Mouse (Mus musculus) embryo, embryonic 11 days (tissue): ENCODE results near the gene Sppl2c.
A peak's percentile ranks its signal among the peaks of the same experiment; 100 is the strongest.

Experiments used
- DNase-seq: peaks from one replicate; pipeline ENCODE4 v3.0.0-alpha.2; 2015

The Sppl2c gene

DNA sequence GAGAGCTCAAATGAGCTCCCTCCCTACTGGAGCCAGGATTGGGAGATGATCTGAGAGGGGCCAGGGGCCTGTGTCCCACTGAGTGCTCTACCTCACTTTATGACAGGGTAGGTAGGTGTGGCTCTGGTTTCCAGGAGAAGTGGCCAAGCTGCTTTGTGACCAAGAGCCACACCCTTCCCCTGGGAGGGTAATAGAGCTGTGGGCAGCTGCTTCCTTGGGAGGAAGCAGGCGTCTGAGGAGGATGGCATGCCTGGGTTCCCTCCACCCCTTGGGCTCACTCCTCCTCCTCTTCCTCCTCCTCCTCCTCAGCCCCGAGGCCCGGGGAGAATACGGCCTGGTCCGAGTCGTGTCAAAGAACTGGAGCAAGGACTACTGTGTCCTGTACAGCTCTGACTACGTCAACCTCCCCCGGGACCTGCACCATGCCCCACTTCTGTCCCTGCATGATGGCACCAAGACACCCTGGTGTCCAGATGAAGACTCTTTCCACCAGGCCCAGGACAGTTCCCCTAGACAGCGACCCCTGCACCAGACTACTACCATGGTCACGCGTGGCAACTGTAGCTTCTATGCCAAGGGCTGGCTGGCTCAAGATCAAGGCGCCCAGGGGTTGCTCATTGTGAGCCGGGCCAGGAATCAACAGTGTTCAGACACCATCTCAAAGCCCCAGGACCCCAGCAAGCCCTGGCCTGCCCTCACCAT lies at the start of gene Sppl2c:
Gene Sppl2c, plus strand, starts transcription at position 193 of the 702 bp plus-strand sequence.
- DNase-seq, result no peak

DNA sequence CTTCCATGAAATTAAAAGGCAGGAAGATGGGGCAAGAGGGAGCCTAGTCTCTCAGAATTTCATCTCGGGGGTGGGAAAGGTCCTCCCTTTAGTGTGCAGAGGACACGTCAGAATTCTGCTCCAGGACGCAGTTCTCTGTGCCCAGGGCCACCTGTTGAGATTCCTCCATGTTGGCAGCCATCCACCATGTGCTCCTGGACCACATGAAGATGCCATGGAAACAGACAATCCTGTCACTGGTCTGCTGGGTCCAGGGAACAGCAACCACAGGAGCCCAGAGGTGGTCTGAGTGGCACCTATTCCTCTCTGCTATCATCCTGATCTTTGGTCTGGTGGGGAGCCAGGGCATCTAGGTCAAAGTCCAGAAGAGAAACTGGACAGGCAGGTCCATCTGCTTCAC lies 47.2 kb upstream of the Sppl2c start:
- no peak for DNase-seq

DNA sequence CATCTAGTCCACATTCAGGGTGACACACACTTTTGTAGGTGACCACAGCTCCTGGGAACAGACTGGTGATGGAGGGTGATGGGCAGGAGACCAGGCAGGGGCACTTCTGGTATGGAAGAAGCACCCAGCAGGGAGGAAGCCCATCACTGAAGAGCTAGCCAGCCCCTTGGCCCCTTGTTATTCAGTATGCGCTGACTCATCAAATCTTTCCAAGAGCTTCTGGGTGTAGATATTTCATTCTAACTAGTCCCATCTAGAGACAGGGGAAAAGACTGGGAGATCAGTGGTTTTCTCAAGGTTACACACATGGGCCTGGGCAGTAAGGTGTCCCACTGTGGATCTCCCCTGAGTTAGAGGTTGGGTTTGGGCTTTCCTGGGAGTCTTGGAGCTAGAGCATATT lies 41.2 kb upstream of the Sppl2c start:
- no peak for DNase-seq

DNA sequence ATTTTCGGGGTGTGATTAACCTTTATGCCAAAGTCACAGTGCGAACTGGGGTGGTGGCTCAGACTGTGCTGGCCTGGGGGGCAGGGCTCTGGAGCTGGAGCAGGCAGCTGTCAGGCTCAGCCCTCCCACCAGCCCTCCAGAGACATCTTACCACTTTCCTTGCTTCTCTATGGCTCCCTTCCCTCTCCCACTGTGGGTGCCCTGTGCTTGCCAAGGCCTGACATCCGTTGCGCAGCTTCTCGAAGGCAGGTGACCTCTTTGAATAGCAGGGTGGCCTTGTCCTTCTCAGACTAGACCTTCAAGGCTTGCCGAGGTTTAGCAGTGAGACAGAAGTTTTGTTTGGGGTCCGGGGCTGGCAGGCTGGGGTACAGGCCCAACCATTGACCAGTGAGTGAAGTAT lies 37.3 kb upstream of the Sppl2c start:
- DNase-seq, result no peak

DNA sequence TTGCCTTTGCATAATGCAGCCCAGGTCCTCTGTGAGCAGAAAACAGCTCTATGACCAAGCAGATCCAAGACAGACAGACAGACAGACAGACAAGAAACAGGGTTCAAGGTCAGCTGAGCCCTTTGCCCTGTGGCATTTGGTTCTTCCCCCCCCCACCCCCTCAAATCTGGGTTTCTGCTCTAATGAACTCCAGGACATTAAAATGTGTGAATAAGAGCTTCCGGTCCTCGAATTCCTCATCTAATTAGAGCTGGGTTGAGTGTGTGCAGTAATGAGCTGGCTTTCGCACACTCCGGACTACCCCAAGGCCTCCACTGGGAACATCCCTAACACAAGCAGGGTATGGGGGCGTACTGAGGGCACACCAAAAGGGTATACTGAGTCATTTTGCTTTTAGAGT lies 35.2 kb upstream of the Sppl2c start:
- DNase-seq, result no peak

DNA sequence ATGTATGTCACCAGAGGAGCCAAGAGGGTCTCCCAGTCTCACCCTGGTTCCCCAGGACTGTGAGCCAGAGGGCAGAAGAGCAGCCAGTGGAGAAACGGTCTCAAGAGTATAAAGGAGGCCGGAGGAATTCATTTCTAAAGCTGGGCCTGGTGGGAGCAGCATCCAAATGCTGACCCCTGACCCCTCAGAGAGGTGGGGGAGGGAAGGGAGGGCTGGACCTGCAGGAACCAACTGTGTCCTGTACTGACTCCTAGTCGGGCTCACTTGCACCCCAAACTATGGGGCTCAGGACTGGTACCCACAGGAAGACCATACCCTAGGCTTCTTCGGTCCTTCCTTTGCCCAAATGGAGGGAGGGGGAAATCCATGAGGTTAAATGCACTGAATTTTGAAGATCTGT lies 31.8 kb upstream of the Sppl2c start:
- DNase-seq, result no peak

DNA sequence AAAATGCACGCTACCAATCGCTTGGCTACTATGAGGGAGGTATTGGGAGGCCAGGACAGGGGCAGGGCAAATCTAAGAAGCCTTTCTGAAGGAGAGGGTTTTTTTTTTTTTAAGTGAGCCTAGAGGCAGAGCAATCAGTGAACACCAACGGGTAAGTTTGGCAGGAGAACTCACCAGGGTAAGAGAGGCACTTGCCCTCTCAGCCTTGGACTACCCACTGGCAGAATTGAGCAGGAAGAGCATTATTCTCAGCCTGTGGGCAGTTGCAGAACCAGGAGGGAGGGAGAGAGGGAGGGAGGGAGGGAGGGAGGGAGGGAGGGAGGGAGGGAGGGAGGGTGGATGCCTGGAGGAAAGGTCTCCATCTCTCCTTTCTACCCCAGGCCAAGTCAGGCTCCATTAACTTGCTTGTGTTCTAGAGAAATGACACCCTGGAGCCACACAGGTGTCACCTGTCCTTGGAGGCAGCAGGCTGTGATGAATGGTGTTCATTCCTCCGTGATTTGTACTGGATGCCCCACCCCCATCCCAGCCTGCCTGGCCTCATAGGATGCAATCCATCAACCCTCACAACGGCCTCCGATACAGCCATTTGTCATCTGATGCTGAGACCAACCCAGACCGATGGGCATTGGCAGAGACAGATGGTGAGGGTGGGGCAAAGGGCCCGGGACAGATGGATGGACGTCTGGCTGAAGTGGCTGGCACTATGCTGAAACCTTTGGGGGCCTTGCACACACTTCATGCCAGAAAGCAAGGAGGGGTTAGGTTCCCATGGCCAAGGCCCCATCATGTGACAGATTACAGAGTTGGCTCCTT lies 31.1 kb upstream of the Sppl2c start:
- peak; percentile 30 for DNase-seq

DNA sequence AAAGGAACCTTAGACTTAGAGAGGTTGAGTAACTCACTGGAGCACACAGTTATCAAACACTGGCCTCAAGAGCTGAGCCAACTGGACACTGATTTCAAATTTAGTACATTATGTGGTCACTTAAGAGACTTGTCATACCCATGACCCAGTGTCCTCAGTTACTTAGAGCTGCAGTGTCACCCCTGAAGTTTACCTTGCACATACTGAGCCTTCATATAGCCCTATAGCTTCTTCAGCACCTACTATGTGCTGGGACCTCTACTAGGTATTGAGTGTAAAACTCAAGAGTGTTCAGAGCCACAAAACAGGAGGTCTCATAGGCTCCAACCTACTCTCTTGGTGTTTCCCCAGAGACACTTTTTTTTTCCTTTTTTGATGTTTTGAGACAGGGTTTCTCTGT lies 30.2 kb upstream of the Sppl2c start:
- DNase-seq, result no peak

DNA sequence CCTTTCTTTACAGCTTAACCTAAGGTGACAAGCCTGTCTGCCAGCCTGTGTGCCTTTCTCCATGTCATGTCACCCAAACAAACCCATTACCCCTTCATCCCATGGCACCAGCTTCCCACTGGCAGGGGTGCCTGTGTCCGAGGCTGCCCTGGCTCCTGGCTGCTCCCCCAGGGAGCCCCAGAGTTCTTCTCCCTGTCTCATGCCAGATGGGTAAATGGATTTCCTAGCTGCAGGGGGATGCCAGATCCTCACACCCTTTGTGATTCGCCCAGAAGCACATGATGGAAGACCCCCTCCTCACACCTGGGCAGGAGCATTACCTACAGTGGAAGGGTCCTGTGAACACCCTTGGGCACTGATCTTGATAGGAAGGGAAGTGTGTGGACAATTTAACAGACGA lies 29.7 kb upstream of the Sppl2c start:
- DNase-seq, result no peak

DNA sequence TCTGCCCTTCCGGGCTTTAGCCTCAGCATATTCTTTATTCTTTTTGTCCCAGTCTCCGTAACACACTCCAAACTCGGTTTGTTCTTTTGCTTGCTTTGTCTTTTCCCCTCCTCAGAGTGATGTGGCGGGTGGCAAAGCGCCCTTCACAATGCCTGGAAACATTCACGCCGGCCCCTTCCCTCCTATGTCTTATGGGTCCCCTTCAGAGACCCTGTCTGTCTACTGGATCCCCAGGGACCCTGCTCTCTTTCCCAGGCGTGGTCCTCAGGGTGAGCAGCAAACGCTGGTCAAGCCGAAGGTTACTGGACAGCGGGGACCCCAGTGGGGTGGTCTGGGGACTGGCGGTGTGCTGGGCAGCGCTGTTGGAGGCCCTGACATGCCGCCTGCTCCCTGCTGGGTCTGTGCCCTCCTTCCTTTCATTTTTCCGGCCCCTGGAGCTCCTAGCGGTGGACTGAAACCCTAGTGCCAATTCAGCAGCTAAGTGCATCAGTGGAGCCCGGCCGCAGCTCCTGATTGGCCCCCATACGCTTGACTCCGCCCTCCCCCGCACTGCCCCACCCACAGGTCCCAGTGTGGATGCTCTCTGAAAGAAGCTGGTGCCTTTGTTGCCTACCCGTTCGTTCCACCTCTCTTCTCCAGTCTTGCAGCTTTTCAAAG lies 28.4 kb upstream of the Sppl2c start:
- peak; percentile 91 for DNase-seq

DNA sequence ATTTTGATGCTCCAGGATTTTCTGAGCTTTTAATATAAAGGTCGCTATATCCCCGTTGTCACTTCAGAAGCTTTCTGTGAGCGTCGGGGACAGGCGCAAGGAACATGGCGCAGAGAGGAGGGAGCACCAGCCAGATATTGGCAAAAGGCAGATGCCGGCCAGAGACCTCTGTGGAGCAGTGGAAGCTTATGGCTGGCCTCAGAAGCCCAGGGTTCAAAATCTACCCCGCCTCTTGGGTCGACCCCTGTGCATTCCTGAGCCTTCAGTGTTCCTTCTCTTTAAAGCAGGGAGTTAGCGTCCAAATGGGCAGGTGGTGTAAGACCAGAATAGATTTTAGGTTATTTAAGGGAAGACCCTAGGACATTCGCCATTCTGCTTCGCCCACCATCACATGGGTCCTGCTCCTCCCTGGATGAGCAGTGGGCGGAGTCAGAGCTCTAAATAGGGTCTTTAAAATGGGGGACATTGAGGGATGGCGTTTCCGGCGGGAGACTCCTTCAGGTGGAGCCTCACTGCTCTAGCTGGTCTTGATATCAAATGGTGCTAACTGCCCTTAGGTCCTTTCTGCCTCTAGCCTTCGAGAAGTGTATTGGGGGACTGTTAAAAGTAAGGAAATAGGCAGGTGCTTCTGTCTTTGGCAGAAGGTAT lies 27.7 kb upstream of the Sppl2c start:
- peak; percentile 31 for DNase-seq

DNA sequence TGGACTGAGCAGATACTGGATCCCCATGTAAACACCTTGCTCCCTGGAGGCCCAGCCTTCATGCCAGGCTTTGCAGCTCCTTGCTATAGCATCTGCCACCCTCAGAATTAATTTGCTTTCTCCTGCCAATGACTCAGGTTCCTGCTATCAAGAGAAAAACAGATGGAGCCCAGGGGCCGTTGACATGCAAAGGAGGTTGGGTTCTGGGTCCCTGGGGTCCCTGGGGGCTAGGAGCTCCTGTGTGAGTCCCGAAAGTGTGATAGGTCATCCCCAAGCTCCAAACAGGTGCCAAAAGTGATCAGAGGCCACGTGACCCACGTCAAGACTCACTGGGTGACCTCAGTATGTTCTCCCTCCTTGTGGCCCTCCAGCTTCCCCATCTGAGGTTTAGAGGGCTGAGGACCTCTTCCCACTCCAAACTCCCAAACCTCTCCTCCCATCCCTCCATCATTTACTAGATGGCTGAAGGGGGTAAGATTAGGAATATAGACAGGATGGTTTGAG lies 26.3 kb upstream of the Sppl2c start:
- DNase-seq, result no peak

DNA sequence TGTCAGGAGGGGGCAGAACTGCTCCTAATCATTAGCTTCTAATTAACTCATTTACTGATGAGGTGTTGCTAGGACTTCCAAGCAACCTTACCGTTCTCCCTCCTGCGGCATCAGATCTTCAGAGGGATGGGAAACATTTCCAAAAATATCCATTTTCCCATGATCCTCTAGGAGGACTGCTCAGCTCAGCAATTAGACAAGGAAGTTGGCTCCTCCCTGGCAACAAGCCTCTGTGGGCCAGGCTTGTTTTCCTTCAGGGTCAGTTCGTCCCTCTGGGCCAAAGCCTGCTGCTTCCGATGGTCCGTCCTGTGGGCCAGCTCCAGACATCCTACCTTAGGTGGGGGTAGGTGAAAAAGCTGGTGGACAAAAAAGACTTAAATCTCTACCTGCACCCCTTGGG lies 25.0 kb upstream of the Sppl2c start:
- no peak for DNase-seq

DNA sequence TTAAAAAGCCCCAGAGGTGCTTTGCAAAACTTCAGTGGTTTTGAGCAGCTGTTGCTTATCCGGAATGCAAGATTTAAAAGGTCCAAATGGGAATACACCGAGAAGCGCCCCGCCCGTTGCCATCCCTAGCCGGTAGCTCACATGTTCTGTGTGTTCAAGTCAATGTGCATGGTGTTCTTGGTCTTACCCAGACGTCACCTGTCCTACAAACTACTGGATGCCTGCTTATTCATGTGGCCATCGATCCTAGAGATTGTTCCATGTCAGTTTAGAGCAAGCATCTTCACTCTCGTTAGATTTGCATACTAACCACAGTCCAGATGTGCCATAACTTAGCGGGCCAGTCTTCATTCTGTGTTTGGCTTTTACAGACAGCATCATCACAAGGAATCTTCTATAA lies 21.9 kb upstream of the Sppl2c start:
- no peak for DNase-seq

DNA sequence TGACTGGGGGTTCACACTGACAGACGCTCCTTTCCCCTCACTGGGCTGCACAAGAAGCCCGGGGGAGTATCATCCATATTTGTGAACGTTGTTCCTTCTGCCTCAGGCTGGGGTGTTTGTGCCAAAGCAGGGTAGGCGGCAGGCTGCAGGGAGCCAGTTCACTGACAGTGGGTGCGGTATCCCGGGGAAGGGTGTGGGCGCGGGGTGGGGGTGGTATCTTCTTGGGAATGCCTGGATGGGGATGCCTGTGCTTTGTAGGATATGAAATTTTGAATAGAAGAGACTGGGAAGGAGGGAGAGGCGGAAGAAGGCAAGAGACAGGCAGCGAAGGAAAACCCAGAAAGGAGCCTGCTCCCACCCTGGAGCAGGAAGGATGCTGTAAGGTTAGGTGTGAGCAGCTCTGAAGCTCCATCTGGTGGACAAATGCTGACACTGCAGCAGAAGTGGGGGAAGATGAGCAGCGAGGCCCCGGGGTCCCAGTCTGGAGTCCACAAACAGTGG lies 14.8 kb upstream of the Sppl2c start:
- DNase-seq, result peak; percentile 74

DNA sequence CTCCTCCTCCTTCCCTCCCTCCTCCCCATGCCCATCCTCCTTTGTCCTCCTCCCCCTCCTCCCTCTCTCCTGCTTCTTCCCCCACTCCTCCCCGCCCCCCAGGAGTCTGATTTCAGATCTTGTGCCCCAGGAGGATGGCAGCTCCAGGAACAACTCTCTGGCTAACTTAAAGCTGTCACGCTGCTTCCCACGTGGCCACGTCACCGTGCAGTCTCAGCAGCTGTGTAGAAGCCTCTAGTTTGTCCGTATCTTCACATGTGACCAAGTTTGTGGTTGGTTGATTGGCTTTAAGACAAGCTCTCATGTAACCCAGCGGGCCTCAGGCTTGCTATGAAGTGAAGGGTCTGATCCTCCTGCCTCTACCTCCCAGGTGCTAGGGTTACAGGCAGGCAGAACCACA lies 7.2 kb upstream of the Sppl2c start:
- peak; percentile 31 for DNase-seq

DNA sequence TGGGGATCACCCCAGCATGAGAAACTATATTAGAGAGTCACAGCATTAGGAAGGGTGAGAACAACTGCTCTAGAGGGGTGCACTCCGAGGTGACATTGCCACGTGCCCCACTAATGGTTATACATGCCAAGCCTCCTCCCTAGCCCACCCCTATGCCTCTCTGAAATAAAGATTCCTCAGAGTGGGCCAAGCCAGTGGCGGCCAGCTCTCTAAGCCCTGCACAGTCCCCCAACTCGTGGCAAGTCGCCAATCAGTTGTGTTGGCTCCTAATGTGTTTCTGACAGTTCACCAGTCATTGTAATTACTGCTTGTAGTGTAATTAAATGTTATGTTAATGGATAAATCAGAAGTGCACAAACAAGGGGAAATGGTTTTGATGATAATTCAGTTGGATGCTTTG lies 6.3 kb upstream of the Sppl2c start:
- no peak for DNase-seq

DNA sequence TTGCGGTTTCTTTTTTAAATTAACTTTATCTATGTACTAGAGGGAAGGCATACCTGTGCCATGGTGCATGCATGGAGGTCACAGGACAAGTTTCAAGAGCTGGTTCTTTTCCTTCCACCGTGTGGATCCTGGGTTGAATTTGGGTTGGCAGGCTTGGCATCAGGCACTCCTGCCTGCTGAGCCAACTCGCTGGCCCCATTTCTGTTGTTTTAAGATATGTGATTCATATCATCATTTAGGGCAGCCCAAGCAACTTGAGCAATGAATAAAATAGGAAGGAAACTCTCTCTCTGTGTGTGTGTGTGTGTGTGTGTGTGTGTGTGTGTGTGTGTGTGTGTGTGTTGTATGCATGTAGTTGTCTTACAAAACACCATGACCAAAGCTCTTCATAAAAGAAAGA lies 4.0 kb upstream of the Sppl2c start:
- DNase-seq, result no peak

DNA sequence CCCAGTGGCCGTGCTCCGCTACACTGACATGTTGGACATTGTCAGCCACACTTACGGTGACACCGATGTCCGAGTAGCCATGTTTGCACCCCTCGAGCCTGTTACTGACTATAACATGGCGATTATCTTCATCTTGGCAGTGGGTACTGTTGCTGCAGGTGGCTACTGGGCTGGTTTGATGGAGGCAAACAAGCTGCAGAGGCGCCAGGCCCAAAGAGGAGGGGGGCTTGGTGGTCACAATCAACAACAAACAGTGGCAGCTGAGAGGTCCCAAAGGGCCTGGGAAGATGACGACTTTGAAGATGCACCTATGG lies 667 bp downstream of the Sppl2c start:
- DNase-seq, result no peak

DNA sequence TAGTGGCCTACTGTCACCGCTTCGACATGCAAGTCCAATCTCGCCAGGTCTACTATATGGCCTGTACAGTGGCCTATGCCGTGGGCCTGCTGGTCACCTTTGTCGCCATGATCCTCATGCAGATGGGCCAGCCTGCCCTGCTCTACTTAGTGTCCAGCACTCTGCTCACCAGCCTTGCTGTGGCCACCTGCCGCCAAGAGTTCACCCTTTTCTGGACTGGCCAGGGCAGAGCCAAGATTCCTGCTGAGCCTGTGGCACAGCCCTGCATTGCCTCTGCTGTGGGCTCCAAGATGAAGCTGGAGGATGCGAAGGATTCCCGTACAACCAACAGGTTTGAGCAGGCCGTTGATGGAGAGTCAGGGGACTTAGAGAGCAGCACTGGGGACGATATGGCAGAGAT lies 1.6 kb downstream of the Sppl2c start:
- DNase-seq, result no peak

DNA sequence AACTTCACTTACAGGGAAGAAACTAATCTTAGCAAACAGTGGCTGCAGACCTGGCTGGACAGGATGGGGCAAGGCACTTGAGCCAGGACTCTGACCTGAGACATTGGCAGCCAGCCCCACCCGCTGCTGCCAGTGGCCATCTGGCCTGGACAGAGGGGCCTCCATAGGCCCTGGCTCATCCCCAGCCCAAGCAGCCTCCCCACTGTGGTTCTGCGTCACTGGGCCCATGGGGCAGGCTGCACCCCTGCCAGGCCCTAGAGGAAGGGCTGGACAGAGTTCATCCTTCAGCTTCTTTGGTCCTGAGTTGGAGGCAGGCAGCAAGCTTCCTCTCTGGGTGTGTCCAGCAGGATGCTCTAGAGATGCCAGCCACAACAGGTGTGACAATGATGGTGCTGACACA lies 3.9 kb downstream of the Sppl2c start:
- no peak for DNase-seq

DNA sequence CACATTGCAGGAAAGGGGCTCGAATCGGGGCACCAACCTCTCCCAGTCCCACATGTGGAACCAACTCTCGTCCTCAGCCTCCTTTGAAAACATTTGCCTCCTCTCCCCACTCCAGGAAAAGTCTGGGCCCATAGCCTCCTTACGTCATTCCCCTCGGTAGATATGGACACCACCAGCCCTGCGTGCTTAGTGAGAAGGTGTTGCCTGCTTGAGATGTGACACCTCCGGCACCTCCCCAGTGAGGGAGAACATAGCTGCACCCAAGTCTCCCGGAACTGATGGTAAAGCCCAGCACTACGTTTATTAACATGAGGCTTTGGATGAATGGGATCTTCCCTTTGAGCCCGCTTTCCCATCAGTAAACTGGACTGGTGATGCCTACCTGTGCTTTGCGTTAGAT lies 9.3 kb downstream of the Sppl2c start:
- DNase-seq, result no peak

DNA sequence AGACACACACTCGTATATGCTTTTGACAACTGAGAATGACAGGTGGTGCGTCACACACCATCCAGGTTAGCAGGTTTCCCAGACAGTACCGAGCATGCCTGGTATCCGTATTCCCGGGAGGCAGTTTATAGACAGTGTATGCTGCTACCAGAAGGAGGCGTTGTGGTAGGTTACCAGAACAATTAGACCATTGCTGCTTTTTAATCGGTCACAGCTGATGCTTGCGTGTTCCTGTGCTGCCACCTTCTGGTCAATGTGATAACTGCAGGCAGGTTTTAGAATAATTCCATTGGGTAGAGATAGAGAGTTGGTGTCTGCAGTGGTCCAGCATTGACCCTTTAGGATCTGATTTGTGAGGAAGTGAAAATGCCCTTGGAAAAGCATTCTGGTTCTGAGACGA lies 9.7 kb downstream of the Sppl2c start:
- peak; percentile 90 for DNase-seq
